Mouse (Mus musculus) CH12.LX (cell line): ENCODE results near the gene Pah. TPM values are rescaled to one million over a fixed set of nuclear protein-coding genes. Genes with fewer than 3 reads are reported as not detected.

Source experiments
- DNase-seq: peaks from one replicate; pipeline ENCODE4 v3.0.0-alpha.2; 2013; ENCODE audit errors: extremely low read depth
- H3K27ac ChIP-seq: 2 replicates; pipeline ENCODE4 v1.5.1; 2012; ENCODE audit warnings: low read depth, mild to moderate bottlenecking, control low read depth, moderate library complexity; ENCODE audit not compliant: insufficient read depth
- H3K27me3 ChIP-seq: replicated peaks from 2 replicates; pipeline ENCODE3; 2012; ENCODE audit warnings: inconsistent platforms
- H3K36me3 ChIP-seq, 2 experiments: replicated peaks in 1 of 2; 2 replicates each; pipeline versions ENCODE3 to v1.6.1; 2012; ENCODE audit warnings: inconsistent platforms in 1 of 2, low read length in 1 of 2, mild to moderate bottlenecking in 1 of 2, mixed read lengths in 1 of 2, moderate library complexity in 1 of 2; ENCODE audit not compliant: control insufficient read depth in 1 of 2, insufficient read depth in 1 of 2
- H3K4me1 ChIP-seq, 2 experiments: 2 replicates each; pipeline ENCODE4 v1.6.1; 2012; ENCODE audit warnings: inconsistent platforms in 1 of 2, moderate library complexity in 1 of 2; ENCODE audit not compliant: insufficient read depth in 2 of 2, control insufficient read depth in 1 of 2
- H3K4me2 ChIP-seq: 2 replicates; pipeline ENCODE4 v1.6.1; 2012; ENCODE audit warnings: low read depth, mild to moderate bottlenecking, control low read depth; ENCODE audit not compliant: poor library complexity, insufficient read depth, severe bottlenecking
- H3K4me3 ChIP-seq, 3 experiments: fragments of 150-350 bp in 1 of 3; sonication (generic) in 1 of 3; replicated peaks in 1 of 3; 2 replicates each; pipeline versions ENCODE3 to v1.5.1; 2011 to 2012; ENCODE audit warnings: low read depth in 2 of 3, low read length in 2 of 3, mild to moderate bottlenecking in 2 of 3, moderate library complexity in 2 of 3, control low read depth in 1 of 3, improper control_type of control experiment in 1 of 3, inconsistent platforms in 1 of 3, mixed read lengths in 1 of 3; ENCODE audit not compliant: poor library complexity in 1 of 3
- H3K79me2 ChIP-seq: replicated peaks from 2 replicates; pipeline ENCODE4 v1.6.1; 2012; ENCODE audit warnings: mild to moderate bottlenecking, moderate library complexity; ENCODE audit not compliant: control insufficient read depth, poor library complexity, insufficient read depth, severe bottlenecking; ENCODE audit errors: extremely low read depth
- H3K9ac ChIP-seq: 2 replicates; pipeline ENCODE4 v1.6.1; 2012; ENCODE audit warnings: low read depth, mild to moderate bottlenecking, control low read depth, moderate library complexity; ENCODE audit not compliant: insufficient read depth
- H3K9me3 ChIP-seq: replicated peaks from 2 replicates; pipeline ENCODE3; 2012; ENCODE audit warnings: low read length, inconsistent platforms, mixed read lengths
- BHLHE40 ChIP-seq: IDR thresholded peaks from 2 replicates; pipeline ENCODE4 v1.6.1; 2011; ENCODE audit warnings: mild to moderate bottlenecking, low read depth, low read length, improper control_type of control experiment
- CHD1 ChIP-seq: IDR thresholded peaks from 2 replicates; pipeline ENCODE4 v1.6.1; 2012; ENCODE audit warnings: low read depth, low read length, improper control_type of control experiment, inconsistent platforms
- CHD2 ChIP-seq: IDR thresholded peaks from 2 replicates; pipeline ENCODE4 v1.6.1; 2011; ENCODE audit warnings: low read length, improper control_type of control experiment
- CTCF ChIP-seq, 2 experiments: IDR thresholded peaks in 1 of 2; conservative IDR thresholded peaks in 1 of 2; 2 replicates each; pipeline ENCODE4 v1.5.1; 2011 to 2012; ENCODE audit warnings: low read depth in 2 of 2, low read length in 2 of 2, improper control_type of control experiment in 1 of 2, inconsistent platforms in 1 of 2, mild to moderate bottlenecking in 1 of 2, moderate library complexity in 1 of 2
- E2F4 ChIP-seq: IDR thresholded peaks from 2 replicates; pipeline ENCODE4 v1.6.1; 2011; ENCODE audit warnings: low read depth, low read length, improper control_type of control experiment; ENCODE audit not compliant: insufficient replicate concordance
- EP300 ChIP-seq: IDR thresholded peaks from 2 replicates; pipeline ENCODE4 v1.6.1; 2011; ENCODE audit warnings: low read length, improper control_type of control experiment
- ETS1 ChIP-seq: conservative IDR thresholded peaks from 2 replicates; pipeline ENCODE4 v1.6.1; 2012; ENCODE audit warnings: low read depth, mild to moderate bottlenecking, inconsistent platforms, low read length, improper control_type of control experiment, moderate library complexity
- HCFC1 ChIP-seq: IDR thresholded peaks from 2 replicates; pipeline ENCODE4 v1.6.1; 2012; ENCODE audit warnings: low read depth, mild to moderate bottlenecking, inconsistent platforms, low read length, improper control_type of control experiment
- KAT2A ChIP-seq: IDR thresholded peaks from 2 replicates; pipeline ENCODE4 v1.6.1; 2012; ENCODE audit warnings: low read length, improper control_type of control experiment, inconsistent platforms; ENCODE audit not compliant: insufficient replicate concordance
- MAFK ChIP-seq: IDR thresholded peaks from 2 replicates; pipeline ENCODE4 v1.6.1; 2011; ENCODE audit warnings: low read length, improper control_type of control experiment; ENCODE audit not compliant: insufficient replicate concordance
- MAX ChIP-seq: IDR thresholded peaks from 2 replicates; pipeline ENCODE4 v1.6.1; 2011; ENCODE audit warnings: low read length, improper control_type of control experiment
- MAZ ChIP-seq: IDR thresholded peaks from 2 replicates; pipeline ENCODE4 v1.6.1; 2012; ENCODE audit warnings: low read depth, mild to moderate bottlenecking, inconsistent platforms, low read length, improper control_type of control experiment, moderate library complexity
- MEF2A ChIP-seq: IDR thresholded peaks from 2 replicates; pipeline ENCODE4 v1.6.1; 2014; ENCODE audit warnings: low read depth, mild to moderate bottlenecking, inconsistent platforms, low read length, improper control_type of control experiment, borderline replicate concordance
- MXI1 ChIP-seq: IDR thresholded peaks from 2 replicates; pipeline ENCODE4 v1.6.1; 2011; ENCODE audit warnings: mild to moderate bottlenecking, low read depth, low read length, improper control_type of control experiment
- NELFE ChIP-seq: IDR thresholded peaks from 2 replicates; pipeline ENCODE4 v1.6.1; 2011; ENCODE audit warnings: low read depth, low read length, improper control_type of control experiment
- NRF1 ChIP-seq: IDR thresholded peaks from 2 replicates; pipeline ENCODE4 v1.6.1; 2014; ENCODE audit warnings: low read depth, mild to moderate bottlenecking, inconsistent platforms, low read length, improper control_type of control experiment, moderate library complexity
- PAX5 ChIP-seq: IDR thresholded peaks from 2 replicates; pipeline ENCODE4 v1.6.1; 2012; ENCODE audit warnings: low read length, inconsistent platforms, mixed read lengths
- POLR2A ChIP-seq: IDR thresholded peaks from 2 replicates; pipeline ENCODE4 v1.6.1; 2011; ENCODE audit warnings: low read depth, mild to moderate bottlenecking, improper control_type of control experiment, low read length
- RAD21 ChIP-seq: IDR thresholded peaks from 2 replicates; pipeline ENCODE4 v1.6.1; 2011; ENCODE audit warnings: low read depth, mild to moderate bottlenecking, low read length, improper control_type of control experiment, moderate library complexity
- RCOR1 ChIP-seq: conservative IDR thresholded peaks from 2 replicates; pipeline ENCODE4 v1.6.1; 2012; ENCODE audit warnings: low read depth, mild to moderate bottlenecking, inconsistent platforms, low read length, improper control_type of control experiment
- SIN3A ChIP-seq: IDR thresholded peaks from 2 replicates; pipeline ENCODE4 v1.6.1; 2012; ENCODE audit warnings: low read length, improper control_type of control experiment, inconsistent platforms
- USF1 ChIP-seq: IDR thresholded peaks from 2 replicates; pipeline ENCODE4 v1.6.1; 2014; ENCODE audit warnings: low read depth, mild to moderate bottlenecking, inconsistent platforms, low read length, improper control_type of control experiment
- ZKSCAN1 ChIP-seq: IDR thresholded peaks from 2 replicates; pipeline ENCODE4 v1.6.1; 2012; ENCODE audit warnings: low read depth, inconsistent platforms, low read length, improper control_type of control experiment, borderline replicate concordance
- ZMIZ1 ChIP-seq: IDR thresholded peaks from 2 replicates; pipeline ENCODE4 v1.6.1; 2012; ENCODE audit warnings: low read depth, mild to moderate bottlenecking, inconsistent platforms, low read length, improper control_type of control experiment
- dilution Hi-C: fragments of 300-500 bp; cut with MboI; formaldehyde crosslinking; loops from 2 replicates; pipeline ENCODE4 v1.14.3; 2020; ENCODE audit warnings: low sequenced_read_pairs; ENCODE audit not compliant: extremely low pct_unique_long_range_greater_than_20kb, extremely low pct_ligation_motif_present
- in situ Hi-C: fragments of 300-500 bp; cut with MboI; formaldehyde crosslinking; loops from 3 replicates; pipeline ENCODE4 v1.14.3; 2019; ENCODE audit warnings: low sequenced_read_pairs, low pct_ligation_motif_present, low pct_unique_long_range_greater_than_20kb, mixed read lengths
- polyA plus RNA-seq: library from polyadenylated mRNA; unstranded; fragments of >175 nt; gene quantifications from 2 replicates; pipeline ENCODE4 v1.2.1, GENCODE M21; 2012; ENCODE audit warnings: low read depth; ENCODE audit not compliant: insufficient read length
- total RNA-seq, 2 experiments: library from RNA; depleted of rRNA; stranded (reverse); fragments of 300-350 nt in 1 of 2; fragments of >200 nt in 1 of 2; gene quantifications; 2 replicates each; pipeline ENCODE4 v1.2.3; 2012 to 2014

Pah gene
- total and polyA plus RNA-seq, 3 experiments, result not detected

DNA sequence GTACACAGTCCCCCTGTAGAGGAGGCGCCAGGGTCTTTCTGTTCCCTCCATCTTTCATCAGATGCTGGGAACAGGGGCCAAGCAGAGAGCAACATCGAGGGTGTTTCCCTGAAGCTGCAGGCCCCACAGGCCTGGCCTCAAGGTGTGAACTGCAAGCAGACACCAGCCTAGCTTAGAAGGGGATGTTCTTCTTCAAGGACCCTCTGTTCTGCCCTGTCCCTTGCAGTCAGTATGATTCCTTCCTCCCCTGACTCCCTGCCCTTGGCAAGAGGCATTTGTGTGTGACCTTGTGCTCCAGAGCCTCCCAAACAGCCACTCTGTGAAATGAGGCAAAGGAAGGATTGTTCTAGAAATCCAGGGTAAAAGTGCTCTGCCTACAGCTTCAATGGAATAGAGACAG, 34.8 kb downstream of the Pah start:
- no peak overlapping the region for H3K9ac ChIP-seq
- dilution Hi-C loops, result no loop called here
- TF ChIP-seq CTCF (conservative IDR thresholded peaks at IDR 0.05 in 1 of 2, IDR thresholded peaks at IDR 0.05 in 1 of 2; ENCODE audit: low read depth in 2 of 2, low read length in 2 of 2) (no peak), RCOR1 (no peak), E2F4 (no peak), SIN3A (no peak), CHD1 (no peak), KAT2A (no peak), USF1 (no peak), MXI1 (no peak), ZMIZ1 (no peak), MAFK (no peak), PAX5 (no peak), NRF1 (no peak), ZKSCAN1 (no peak)
- H3K36me3 ChIP-seq, result no peaks in the 10 kb centered on the region
- no peaks in the 10 kb centered on the region for H3K27me3 ChIP-seq
- no peaks in the 10 kb centered on the region for H3K9me3 ChIP-seq
- H3K79me2 ChIP-seq, result no peaks in the 10 kb centered on the region
- peaks cover 0 to 3% of the 10 kb centered on the region in 2 experiments; a peak in 2 of 4 replicates for H3K4me1 ChIP-seq
- in situ Hi-C loops, result loop anchor here (25.0 kb wide), 1 partner anchor 756 kb away; no protein-coding TSS in a partner anchor
- DNase-seq, result no peak
- no peak overlapping the region for H3K27ac ChIP-seq
- no peak overlapping the region for H3K4me2 ChIP-seq
- H3K4me3 ChIP-seq, result no peak overlapping the region

DNA sequence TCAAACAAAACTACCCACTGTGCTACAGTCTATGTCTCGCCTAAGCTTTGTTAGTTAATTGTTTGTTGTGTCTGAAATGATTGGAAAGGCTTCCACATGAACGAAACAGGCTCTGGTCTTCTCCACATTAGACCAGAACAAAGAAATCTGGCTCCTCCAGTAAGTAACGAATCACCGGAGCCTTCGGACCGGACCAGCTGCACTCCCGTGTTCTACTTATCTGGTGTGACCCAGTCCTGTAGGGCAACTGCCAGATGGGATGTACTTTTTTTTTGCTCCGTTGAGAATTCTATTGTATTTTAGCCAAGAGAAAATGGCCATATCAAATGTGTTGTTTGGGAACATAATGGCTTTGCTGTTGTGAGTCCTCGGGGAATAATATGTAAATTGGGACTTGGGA, 42.2 kb downstream of the Pah start:
- dilution Hi-C loops, result no loop called here
- H3K79me2 ChIP-seq, result no peaks in the 10 kb centered on the region
- no peaks in the 10 kb centered on the region for H3K36me3 ChIP-seq
- no peaks in the 10 kb centered on the region for H3K27me3 ChIP-seq
- no peak overlapping the region for H3K4me3 ChIP-seq
- no peak for DNase-seq
- in situ Hi-C loops, result loop anchor here (25.0 kb wide), 1 partner anchor 748 kb away; no protein-coding TSS in a partner anchor
- H3K4me1 ChIP-seq, result no peaks in the 10 kb centered on the region
- H3K9ac ChIP-seq, result no peak overlapping the region
- H3K27ac ChIP-seq, result no peak overlapping the region
- no peak overlapping the region for H3K4me2 ChIP-seq
- no peaks in the 10 kb centered on the region for H3K9me3 ChIP-seq
- TF ChIP-seq SIN3A (no peak), MAZ (no peak), MAX (no peak), NELFE (no peak), E2F4 (no peak), MXI1 (no peak), BHLHE40 (no peak), EP300 (no peak), USF1 (no peak), MEF2A (no peak), RAD21 (no peak), POLR2A (no peak), ETS1 (no peak), CHD2 (no peak), HCFC1 (no peak)
